Mouse (Mus musculus) limb, embryonic 12.5 days (tissue): Measurements from ENCODE around the gene 9330182O14Rik. TPM values are rescaled to one million over a fixed set of nuclear protein-coding genes. Genes with fewer than 3 reads are reported as not detected.

Experiments
- microRNA-seq: library from miRNA; unstranded; fragments of <30 nt; microRNA quantifications from one replicate; pipeline ENCODE4, GENCODE M21; 2017
- polyA plus RNA-seq: library from polyadenylated mRNA; unstranded; fragments of >200 nt; fragmentation: Nextera tagmentation; extraction: Ambion mirVana; gene quantifications from 2 replicates; pipeline ENCODE4 v1.2.1, GENCODE M21; 2016

Gene 9330182O14Rik
- polyA plus RNA-seq, 1 experiment from 2014 or later: not detected

Small RNAs within 50 kb of the gene (microRNA-seq; reads per million reads assigned to microRNA genes)
- not detected for gene Gm25958
